Mouse (Mus musculus) forebrain, embryonic 16.5 days (tissue): ENCODE measurements at regions not wholly inside any gene's neighbourhood (a gene's known extent, or its start where the extent isn't known, plus 50 kb on each side); places are given as distances from the start of the nearest gene placed in this dataset.
"Not testable (repeated sequence)": the region's sequence is repeated elsewhere in the genome, so short reads cannot be mapped to it uniquely, and the experiment has no call there.

Source experiments
- ATAC-seq: fragments of 200-750 bp; cut with Nextera tagmentation; 2 replicates; pipeline ENCODE4 v1.8.0; 2017; ENCODE audit warnings: mild to moderate bottlenecking, moderate library complexity
- H3K27ac ChIP-seq: fragments of 300-500 bp; sonication (generic); 2 replicates; pipeline ENCODE4 v1.5.1; 2014; ENCODE audit warnings: low read length, control low read depth
- H3K27me3 ChIP-seq: fragments of 300-500 bp; sonication (generic); replicated peaks from 2 replicates; pipeline ENCODE4 v1.6.1; 2014; ENCODE audit warnings: low read length; ENCODE audit not compliant: control insufficient read depth, insufficient read depth
- H3K36me3 ChIP-seq: fragments of 300-500 bp; sonication (generic); 2 replicates; pipeline ENCODE4 v1.6.1; 2014; ENCODE audit not compliant: control insufficient read depth, insufficient read depth
- H3K4me1 ChIP-seq: fragments of 300-500 bp; sonication (generic); replicated peaks from 2 replicates; pipeline ENCODE4 v1.6.1; 2014; ENCODE audit warnings: low read length; ENCODE audit not compliant: control insufficient read depth, insufficient read depth
- H3K4me2 ChIP-seq: fragments of 300-500 bp; sonication (generic); 2 replicates; pipeline ENCODE4 v1.6.1; 2014; ENCODE audit warnings: mild to moderate bottlenecking, low read length, control low read depth
- H3K4me3 ChIP-seq: fragments of 300-500 bp; sonication (generic); replicated peaks from 2 replicates; pipeline ENCODE4 v1.5.1; 2014; ENCODE audit warnings: mild to moderate bottlenecking, low read length, control low read depth
- H3K9ac ChIP-seq: fragments of 300-500 bp; sonication (generic); replicated peaks from 2 replicates; pipeline ENCODE4 v1.6.1; 2014; ENCODE audit warnings: low read depth, low read length, control low read depth
- H3K9me3 ChIP-seq: fragments of 300-500 bp; sonication (generic); 2 replicates; pipeline ENCODE4 v1.6.1; 2016; ENCODE audit warnings: low read length; ENCODE audit not compliant: control insufficient read depth
- WGBS: fragments of 180-500 bp; shearing (Covaris S2); extraction: QIAGEN DNeasy Blood & Tissue Kit; methylation state at CpG from one replicate; pipeline ENCODE4 v1.1.7; 2014; 5-methylcytosine and 5-hydroxymethylcytosine counted together

DNA sequence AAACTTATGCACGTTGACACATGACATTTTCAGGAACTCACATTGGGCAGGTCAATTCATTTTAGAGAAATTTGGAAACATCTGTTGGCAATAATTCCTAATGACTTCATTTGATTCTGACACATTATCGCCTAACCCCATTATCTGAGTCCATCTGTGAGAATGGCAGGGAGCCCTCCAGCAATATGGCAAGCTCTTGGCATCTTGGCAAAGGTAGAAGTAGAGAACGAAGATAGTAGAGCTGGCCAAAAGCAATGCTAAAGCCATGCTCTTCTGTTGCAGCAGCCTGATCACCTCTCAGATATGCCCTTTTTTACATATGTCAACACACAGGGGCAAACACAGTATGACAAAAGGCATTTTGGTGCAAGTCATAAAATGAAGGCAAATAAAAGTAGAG is 536.4 kb upstream of the Ins1 start:
- Histone ChIP-seq H3K4me2 (no peak overlapping the region), H3K36me3 (no peaks in the 10 kb centered on the region), H3K9ac (no peak overlapping the region), H3K4me1 (no peaks in the 10 kb centered on the region), H3K27ac (no peak overlapping the region), H3K4me3 (no peak overlapping the region), H3K27me3 (no peaks in the 10 kb centered on the region), H3K9me3 (no peaks in the 10 kb centered on the region)
- ATAC-seq, result 0 out of 2 replicates have a peak, but pooled peaks have one; percentile 45
- 64% methylated on average over 3 of the region's 3 CpGs for WGBS

DNA sequence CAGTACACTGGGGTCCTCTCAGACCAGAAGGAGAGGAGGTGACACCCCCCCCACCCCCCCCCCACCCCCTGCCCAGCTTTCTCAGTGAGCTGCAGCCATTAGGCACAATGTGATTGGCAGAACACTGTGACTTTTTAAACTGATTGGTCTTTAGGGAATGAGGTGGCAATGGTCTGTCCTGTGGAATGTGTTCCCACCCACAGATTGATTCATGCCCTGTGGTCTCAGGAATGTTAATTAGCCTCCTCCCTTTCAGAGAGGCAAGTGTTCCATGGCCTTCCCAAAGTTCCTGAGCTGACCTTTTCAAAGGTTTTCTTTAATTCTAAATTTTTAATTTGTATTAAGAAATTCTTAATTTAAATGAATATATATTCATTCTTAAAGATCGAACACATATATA is 524.0 kb upstream of the Ins1 start:
- ATAC-seq, result no peak
- Histone ChIP-seq H3K27ac (no peak overlapping the region), H3K9ac (no peak overlapping the region), H3K4me3 (no peak overlapping the region), H3K36me3 (no peaks in the 10 kb centered on the region), H3K27me3 (no peaks in the 10 kb centered on the region), H3K9me3 (no peaks in the 10 kb centered on the region), H3K4me2 (no peak overlapping the region), H3K4me1 (no peaks in the 10 kb centered on the region)
- 94% methylated on average over 1 of the region's 1 CpGs for WGBS

- WGBS, result 78% methylated on average over 2 of the region's 2 CpGs
- ATAC-seq, result no peak
- H3K27me3 ChIP-seq, result no peaks in the 10 kb centered on the region
These were observed 523.1 kb upstream of the Ins1 start for GRCm38 (mm10) chr19:51741026-51741425.

DNA sequence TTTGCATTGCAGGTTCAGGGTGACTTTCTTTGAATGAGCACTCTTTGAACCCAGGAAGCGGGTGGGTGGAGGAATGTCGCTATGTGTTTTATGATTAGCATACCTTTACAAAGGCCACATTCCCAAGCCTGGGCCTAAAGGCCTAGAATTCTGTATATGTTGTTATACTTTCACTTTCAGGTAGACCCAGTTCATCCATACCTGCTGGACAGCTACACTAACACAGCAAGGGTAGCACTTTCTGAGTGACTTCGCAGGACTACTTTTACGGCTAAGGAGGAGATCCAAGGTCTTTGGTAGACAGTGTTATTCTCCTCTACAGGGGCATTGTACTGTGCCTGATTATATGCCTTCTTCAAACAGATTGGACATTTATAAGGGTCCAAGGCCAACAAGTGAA is 521.9 kb upstream of the Ins1 start:
- not testable (repeated sequence) for H3K36me3 ChIP-seq, H3K4me2 ChIP-seq, ATAC-seq, H3K4me3 ChIP-seq, H3K4me1 ChIP-seq, H3K9ac ChIP-seq, H3K27me3 ChIP-seq, H3K27ac ChIP-seq, H3K9me3 ChIP-seq
- WGBS, result 97% methylated on average over 4 of the region's 4 CpGs

More at GRCm38 (mm10) chr19:51741026-51741425, 523.1 kb upstream of the Ins1 start:
- Histone ChIP-seq H3K36me3 (no peaks in the 10 kb centered on the region), H3K9ac (no peak overlapping the region), H3K9me3 (no peaks in the 10 kb centered on the region), H3K4me3 (no peak overlapping the region), H3K4me2 (no peak overlapping the region), H3K4me1 (no peaks in the 10 kb centered on the region), H3K27ac (no peak overlapping the region)

DNA sequence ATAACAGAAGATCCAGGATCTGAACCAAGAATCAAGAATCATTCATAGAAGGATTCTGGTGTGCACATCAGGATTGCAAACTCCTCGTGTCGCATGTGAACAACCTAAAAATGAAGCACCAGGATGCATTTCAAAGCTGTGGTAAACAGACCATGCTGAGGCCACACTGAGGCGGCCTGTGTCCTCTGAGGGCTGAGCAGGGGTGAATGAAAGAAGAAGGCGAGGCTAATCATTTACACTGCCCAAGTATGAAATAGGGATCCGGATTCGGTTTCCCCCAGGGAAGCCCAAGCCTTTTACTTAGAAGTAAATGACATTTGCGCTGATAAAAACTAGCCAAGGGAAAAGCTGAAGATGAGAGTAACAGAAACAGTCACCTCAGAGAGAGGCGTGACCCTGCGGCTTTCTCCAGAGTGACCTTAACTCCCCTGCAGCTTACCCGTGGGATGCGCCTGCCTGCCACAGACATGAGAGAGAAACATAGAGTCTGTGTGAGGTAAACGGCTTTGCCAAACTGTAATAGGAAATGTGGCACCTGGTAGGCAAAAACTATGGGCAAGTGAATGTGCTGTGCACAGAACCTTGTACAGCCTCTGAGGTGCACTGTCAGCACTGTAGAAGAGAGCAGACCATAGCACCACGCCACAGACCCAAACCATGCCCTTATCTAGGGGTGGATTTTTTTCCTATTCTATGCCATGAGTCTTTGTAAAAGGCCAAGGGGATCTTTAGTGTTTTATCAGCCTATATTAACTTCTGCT is 490.1 kb upstream of the Ins1 start:
- Histone ChIP-seq H3K27me3 (no peaks in the 10 kb centered on the region), H3K4me3 (no peak overlapping the region), H3K9me3 (no peaks in the 10 kb centered on the region), H3K36me3 (no peaks in the 10 kb centered on the region), H3K9ac (no peak overlapping the region), H3K27ac (no peak overlapping the region), H3K4me1 (no peaks in the 10 kb centered on the region), H3K4me2 (no peak overlapping the region)
- 80% methylated on average over 13 of the region's 13 CpGs for WGBS
- no peak for ATAC-seq
